Mouse (Mus musculus): ENCODE measurements around the gene Apba1. TPM values are rescaled to one million over a fixed set of nuclear protein-coding genes. Genes with fewer than 3 reads are reported as not detected.

Gene Apba1
- total RNA-seq, 2 experiments from 2014 or later: 3.4 to 5.1 TPM

DNA sequence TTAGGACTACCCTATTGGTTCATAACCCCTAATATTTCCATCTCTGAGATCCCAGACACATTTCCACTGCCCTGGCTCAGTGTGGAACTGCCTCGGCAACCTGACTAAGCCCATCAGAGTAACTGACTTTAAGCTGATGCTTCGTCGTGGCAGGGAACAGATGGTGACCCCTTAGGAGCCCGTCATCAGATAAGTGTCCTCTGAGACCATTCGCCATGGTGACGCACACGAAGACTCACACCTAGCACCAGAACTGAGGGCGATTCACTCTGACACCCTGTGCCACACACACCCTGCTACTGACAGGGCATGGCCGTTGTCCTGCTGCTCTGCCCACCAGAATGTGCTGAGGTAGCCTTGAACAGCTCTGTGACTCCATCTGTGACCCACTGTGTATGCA lies 166.1 kb downstream of the Apba1 start:
- DNase-seq (ENCODE audit: low spot score in 2 of 2): no peak

DNA sequence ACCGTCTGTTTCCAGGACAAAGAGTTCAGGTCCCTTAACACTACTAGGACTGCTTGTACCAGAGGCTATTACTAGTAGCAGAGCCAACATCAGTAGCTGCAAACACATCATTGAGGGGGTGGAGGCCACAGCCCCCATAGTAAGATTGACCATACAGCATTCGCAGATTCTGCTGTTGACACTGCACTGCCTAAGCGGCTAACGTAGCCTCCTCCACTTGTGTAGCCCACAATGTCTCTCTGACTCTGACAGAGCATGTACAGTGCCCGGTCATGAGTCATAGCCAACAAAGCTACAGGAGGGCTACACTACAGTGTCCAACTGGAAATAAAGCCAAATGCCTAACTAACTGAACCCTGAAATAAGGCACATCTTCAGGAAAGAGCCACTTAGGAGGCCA lies 166.9 kb downstream of the Apba1 start:
- DNase-seq (ENCODE audit: low spot score in 2 of 2): no peak

DNA sequence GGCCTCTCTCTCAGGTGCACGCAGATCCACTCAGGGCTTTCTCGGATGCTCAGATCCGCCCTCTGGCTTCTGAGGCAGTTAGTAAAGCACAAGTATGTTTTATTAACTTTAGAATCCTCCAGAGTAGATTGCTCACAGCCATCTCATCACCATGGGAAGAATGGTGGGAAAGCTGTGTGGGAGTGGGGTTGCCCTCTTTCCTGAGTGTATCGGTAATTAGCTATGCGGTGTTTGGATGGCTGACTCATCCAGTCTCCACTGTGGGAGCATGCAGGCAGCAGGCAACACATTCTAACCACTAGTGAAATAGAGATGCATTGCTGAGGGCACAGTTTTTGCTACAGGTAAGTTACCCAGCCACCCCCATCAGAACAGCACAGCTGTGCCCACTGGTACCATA lies 172.1 kb downstream of the Apba1 start:
- DNase-seq (ENCODE audit: low spot score in 2 of 2): no peak

DNA sequence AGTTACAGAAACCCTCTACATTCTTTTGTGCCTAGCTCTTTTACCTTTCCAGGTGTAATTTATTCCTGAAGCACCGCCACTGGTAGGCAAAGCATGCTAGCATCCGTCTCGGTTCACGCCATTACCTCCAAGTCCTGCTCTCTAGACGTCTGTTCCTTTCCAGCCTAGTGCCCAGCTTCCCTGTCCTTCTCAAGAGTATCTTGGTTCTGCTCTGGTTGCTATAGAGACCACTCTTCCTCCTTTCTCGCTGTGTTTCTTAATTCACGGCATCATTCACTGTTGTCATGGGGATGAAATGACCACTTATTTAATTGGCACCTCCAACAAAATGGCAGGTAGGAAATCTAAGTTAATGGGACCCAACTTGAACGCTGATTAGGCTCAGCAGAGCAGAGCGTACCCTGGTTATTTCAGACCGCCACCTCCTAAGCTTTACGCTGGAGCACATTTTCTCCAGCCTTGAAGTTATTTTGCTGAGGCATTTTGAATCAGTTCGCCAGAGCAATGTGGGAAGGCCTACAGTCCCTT lies 182.8 kb downstream of the Apba1 start:
- DNase-seq (ENCODE audit: low spot score in 2 of 2): no peak

DNA sequence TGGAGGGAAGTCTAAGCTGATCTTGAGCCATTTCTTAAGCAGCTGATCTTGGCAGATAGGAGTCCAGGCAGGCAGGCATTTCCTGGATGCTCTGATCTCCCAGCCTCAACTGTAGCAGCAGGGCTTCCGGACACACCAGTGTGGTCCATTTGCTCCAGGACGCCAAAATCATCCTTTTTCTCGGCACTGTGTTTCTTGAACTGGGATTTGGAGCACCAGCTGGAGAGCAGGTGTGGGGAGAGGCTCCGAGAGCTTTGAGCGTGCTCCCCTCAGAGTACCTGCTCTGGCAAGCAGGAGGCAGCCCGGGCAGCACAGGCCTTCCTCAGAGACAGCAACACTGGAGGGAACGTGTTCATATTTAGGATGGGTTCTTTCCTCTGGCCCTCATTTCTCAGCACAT lies 184.2 kb downstream of the Apba1 start:
- no peak for DNase-seq (ENCODE audit: low spot score in 2 of 2)

DNA sequence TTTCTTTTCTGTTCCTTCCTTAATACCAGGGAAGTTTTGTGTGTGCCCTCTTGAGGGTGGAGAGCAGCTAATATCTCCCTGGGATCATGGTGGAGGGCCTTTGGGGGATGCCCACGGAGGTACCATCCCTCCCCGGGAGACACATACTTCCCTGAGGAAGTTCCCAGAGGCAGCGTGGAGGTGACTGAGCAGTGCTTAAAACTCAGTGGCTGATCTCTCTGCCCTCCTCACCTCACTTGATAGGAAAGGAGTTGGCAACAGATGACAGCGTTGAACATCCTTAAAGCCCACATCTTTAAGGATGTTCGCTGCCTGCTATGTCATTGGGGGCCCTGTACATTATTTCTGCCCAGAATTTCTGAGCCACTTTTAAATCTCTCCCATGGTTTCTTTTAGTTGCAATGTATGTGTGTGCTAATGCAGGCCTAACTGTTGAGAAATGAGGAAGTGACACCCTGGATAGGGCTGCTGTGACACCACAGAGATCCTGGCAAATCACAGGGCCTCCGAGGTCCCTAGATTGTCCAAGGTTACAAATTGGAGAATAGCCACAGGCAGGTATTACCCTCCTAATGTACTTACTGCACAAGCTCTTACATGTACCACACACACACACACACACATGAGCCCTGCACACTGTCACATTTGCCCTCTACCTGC lies 187.5 kb downstream of the Apba1 start:
- no peak for DNase-seq (ENCODE audit: low spot score in 2 of 2)

DNA sequence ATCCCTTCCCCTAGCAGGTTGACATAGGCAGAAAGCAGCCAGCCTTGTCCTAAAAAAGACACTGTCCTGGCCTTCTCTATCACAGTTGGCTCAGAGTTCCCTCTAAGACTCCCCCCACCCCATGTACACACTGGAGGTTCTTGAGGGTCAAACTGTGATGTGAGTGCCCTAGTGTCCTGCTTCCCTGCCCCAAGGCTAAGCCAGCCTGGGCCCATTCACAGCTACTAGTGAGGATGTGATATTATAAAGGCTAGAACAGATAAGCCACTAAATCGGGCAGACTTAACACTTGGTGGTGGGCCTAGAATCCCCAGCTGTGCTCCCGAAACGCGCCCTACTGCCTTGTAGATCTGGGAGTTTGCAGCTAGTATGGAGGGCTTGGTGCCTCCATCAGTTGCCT lies 188.1 kb downstream of the Apba1 start:
- no peak for DNase-seq (ENCODE audit: low spot score in 2 of 2)

DNA sequence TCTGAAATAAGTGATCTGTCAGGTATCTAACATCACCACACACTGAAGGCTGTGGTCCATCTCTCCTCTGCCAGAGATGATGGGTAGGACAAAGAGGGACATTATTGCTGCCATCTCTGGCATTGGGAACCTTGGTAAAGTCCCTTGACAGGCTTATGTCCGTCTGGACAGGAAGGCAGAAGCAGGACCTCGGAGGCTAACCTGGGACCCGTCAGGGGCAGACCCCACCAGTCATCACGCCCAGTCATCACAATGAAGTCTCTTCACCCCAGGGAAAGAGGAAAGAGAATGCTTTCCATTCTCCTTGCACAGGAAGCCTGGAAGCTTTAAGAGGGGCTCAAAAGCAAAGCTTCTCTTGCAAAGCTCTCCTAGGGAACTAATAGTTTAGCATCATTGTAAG lies 189.2 kb downstream of the Apba1 start:
- no peak for DNase-seq (ENCODE audit: low spot score in 2 of 2)

DNA sequence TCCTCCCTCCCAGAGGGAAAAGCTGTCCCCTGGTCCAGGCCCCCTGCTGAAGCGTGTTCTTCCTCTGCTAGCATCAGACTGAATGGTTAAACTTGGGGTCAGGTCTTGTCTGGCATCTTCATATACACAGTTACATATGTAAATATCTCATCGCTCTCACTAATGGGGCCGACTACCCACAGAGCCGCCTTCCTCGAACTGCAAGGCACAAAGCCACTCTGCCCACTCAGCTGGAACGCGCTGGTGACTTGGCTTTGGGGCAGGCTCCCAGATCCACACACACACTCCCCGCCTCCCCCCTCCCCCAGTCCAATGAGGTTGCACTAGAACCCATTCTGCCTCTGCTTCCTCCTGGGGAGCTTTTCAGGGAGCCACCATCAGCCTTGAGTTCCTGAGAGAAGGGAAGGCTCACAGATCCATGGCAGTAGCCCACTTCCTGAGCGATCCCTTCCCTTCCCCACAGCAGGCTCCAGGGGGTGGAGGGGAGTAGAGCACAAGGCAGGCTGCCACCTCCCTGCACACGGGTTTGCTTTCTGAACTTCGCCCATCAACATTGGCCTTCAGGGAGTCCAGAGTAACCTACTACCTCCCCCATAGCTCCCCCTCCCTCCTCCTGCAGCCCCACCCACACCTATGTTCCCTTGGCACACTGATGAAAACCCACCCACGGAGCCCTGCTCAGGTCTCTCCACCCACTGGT lies 189.8 kb downstream of the Apba1 start:
- no peak for DNase-seq (ENCODE audit: low spot score in 2 of 2)

DNA sequence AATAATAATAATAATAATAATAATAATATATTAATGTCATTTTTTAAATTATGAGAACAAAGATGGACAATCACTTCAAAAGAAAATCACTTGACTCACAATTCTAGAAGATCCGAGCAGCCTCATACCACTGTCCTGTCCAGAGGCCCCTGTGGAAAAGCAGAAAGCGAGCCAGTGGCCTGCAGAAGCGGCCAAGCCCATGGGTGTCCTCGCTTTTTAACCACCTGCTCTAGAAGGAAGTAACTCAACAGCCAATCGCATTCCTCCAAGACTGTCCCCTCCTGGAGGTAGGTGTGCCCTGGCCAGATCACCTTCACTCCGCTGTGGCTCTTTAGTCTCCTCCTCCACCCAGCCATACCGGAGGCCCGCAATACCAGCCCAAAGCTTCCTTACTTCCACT lies 196.8 kb downstream of the Apba1 start:
- DNase-seq (ENCODE audit: low spot score in 2 of 2): no peak

DNA sequence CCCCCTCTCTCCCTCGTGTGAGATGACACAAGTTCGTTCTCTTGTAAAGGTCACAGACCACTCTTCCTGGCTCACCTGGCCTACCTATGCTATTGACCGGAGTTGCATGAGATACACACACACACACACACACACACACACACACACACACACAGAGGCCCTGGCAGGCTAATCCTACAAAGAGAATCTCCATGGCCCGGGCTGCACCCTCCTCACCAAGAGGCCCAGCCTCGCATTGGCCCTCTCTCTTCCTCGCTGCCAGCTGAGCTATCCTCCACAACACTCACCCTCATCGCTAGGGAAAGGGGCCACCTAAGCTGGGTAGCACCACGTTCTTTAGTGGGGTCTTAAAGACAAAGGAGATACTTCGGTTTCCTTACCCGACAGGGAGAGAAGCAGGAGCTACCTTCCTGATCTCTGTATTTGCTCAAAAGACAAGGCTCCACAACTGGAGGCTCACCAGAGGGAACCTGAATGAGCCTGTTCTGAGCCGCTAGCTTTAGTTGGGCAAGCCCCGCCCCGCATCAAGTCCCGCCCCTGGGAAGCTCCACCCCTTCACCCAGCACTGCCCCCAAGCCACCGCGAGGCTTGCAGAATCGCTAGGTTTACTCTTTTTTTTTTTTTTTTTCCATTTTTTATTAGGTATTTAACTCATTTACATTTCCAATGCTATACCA lies 197.8 kb downstream of the Apba1 start:
- no peak for DNase-seq (ENCODE audit: low spot score in 2 of 2)

DNA sequence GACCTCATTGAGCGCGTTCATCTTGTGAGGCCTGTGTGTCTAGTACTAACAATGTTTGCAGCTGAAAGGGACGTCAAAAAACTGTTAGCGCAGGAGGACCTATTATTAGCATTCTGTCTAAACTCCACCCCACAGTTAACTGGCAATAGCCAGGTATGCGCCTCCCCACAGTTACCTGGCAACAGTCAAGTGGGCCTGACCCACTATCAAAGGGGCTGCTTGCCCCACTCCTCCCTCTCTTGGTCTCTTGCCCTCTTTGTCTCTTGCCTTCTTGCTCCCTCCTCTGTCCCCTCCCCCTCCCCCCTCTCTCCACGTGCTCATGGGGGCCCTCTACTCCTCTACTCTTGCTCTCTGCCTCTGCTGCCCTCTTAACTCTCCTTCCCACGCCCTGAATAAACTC lies 198.9 kb downstream of the Apba1 start:
- no peak for DNase-seq (ENCODE audit: low spot score in 2 of 2)

DNA sequence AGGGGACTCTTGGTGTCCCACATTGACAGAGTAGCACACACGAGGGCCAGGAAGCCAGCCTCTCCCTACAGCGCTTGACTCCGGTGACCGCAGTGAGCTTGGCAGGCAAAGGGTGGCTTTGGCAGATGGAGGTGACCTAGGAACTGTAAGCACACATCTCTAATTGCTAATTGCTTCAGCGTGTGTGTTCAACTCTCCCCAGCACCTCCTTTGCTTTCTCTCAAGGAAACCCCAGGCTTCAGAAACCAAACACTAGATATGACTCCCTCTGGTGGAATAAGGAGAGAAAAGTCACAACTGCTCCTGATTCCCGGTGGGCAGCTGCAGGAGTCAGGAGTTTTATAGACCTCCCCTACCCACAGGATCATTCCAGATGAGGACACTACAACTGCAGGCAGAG lies 200.2 kb downstream of the Apba1 start:
- no peak for DNase-seq (ENCODE audit: low spot score in 2 of 2)

DNA sequence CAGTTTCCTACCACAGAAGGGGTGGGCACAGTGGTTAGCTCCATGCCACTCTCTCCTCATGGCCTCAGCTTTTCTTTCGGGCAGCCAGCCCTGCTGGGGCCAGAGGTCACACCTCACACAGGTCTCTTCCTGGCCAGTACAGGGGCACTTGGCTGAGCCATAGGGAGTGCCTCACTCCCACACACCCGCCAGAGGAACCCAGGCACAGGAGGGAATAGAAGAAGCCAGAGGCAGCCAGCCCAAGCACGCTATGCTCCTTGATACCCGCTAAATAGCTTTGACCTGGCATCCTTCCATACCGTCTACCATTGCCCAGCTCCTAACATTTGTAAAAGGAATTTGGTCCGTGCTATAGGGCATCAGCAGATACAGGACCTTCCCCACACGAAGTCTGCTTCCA lies 201.2 kb downstream of the Apba1 start:
- DNase-seq (ENCODE audit: low spot score in 2 of 2): no peak

DNA sequence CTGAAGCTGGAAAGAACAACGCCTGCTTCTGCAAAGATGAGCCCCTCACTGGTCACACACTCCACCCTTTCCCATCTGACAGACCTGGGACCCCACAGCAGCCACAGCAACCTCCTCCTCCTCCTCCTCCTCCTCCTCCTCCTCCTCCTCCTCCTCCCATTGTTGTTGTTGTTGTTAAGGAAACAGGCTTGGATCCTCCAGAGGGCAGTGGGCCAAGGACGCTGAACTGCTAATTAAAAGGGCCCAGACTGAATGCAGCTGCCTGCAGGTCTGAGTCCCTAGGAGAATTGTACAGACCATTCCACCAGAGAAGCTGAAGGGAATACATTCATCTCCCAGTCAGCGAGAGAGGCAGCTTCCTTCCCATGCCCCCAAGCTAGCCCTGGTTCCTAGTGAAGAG lies 201.6 kb downstream of the Apba1 start:
- no peak for DNase-seq (ENCODE audit: low spot score in 2 of 2)

DNA sequence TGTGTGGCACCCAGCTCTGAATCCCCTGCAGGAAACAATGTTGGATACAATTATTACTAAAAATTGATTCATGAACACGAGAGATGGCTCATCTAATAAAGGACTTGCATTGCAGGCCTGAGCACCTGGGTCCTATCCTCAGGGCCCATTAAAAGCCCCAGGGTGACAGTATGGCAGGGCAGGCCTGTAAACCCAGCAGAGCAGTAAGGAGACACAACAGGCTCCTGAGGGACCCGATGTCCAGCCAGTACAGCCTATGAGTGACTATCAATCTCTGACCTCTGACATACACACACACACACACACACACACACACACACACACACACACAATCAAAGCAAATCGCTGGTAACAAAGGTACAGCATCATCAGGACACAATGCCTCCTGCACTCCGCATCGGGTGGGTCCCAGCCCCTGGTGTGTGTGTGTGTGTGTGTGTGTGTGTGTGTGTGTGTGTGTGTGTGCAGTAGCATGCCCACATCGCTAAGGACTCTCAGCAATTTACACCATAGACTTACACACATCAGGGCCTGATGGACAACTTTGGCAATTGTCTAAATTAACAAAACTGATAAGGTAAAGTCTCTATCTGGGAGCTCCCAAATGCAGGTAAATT lies 202.3 kb downstream of the Apba1 start:
- no peak for DNase-seq (ENCODE audit: low spot score in 2 of 2)

DNA sequence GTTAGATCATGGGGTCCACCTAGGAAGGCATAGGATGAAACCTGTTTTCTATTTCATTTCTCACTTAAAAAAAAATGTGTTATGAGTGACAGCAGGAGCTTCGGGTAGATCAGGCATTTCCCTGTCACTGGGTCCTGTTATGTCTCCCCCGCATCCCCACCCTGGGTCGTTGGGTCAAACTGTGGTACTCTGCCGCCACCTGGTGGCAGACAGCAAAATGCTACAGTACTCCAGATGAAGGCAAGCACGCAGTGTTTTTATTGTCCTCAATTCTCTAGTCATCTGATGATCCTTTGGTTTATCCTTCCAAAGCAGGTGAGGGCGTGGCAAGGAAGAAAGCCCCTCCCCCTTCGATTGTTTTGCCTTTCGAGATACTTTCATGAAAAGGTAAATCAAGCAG lies 202.8 kb downstream of the Apba1 start:
- DNase-seq (ENCODE audit: low spot score in 2 of 2): peak; percentile 68 to 78

DNA sequence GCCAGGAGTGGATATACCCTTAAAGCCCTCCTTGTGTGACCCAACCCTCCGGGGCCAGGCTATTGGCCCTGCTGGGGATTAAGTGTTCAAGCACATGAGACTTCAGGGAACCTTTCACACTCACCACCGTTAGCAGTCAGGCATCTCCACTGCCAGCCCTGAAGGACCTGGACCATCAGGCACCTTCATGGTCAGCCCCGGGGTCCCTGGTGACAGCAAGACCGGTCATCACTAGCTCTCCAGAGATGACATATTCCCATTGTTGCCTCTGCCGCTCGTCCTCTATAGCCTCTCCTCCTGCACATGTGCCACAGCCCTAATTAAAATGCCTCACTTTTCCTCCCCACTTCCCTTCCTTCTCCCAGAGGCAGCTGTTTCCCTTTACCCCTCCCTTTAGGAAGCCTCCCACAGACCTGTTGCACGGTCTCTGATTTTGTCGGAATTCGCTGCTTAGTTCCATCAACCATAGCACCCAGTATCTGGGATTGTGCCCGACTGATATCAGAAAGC lies 205.8 kb downstream of the Apba1 start:
- DNase-seq (ENCODE audit: low spot score in 2 of 2): no peak

DNA sequence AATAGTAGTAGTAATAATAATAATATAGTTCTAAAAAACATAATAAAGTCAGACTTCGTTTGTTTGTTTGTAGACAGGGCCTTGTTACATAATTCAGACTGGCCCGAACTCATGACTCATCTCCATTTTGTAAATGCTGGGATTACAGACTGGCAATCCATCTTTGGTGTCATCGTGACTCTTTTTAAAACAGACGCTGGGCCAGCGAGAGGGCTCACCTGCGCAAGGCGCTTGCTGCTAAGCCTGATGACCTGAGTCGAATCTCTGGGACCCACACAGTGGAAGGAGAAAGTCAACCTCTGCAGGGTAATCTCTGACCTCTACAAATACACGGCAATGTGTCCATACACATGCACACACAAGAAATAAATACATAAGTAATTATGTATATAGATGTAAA lies 207.7 kb downstream of the Apba1 start:
- DNase-seq (ENCODE audit: low spot score in 2 of 2): no peak

DNA sequence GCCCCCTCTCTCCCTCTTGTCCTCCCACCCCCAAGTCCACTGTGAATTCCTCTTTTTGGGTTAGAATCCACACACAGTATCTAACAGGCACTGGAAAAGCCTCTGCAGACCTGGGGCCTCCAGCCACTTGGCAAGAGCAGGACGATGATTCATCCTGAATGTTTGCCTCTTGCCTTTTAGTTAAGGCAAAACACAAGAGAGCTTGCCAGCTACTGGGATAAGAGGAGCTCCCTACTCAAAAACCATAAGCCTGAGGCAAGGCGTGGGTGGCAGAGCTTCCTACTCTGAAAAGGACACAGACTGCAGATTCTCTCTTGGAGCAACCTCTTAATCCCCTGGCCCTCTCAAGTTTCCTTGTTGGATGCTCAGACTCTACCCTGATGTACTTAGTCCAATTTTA lies 208.5 kb downstream of the Apba1 start:
- peak in 1 of 2 experiments; percentile 49 for DNase-seq (ENCODE audit: low spot score in 2 of 2)

DNA sequence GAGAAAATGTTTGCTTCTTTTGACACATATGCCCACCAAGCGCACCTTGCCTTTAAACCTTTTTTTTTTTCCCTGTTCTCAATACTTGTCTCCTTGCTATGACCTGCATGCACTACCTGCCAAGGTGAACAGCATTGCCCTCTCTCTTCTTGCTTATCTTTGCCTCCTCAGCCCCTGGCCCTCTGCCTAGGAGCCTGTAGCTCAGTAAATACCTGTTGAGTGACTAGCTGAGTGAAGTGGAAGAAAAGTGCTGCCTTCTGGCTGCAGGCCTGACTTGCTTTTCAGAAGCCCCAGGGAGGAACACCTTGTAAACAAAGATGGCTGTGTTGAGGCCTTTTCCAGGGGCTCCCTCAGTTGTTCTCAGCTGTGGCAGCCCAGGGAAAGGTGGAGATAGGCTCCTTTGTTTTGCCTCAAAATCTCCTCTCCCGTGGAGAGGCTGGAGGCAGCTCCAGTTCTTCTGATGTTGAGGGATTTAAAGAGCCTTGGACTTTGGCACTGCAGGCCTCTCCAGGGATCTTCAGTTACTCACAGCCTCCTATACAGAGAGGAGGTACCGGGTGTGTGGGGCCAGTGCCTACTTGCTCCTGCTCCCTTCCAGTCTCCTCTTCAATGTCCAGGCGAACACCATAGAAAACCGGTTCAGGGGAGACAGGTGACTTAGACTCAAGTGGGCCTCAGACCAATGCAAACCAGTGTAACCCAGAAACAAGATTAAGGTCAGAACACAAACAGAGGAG lies 209.6 kb downstream of the Apba1 start:
- no peak for DNase-seq (ENCODE audit: low spot score in 2 of 2)
